In genomic region chr9:87740667-87741066, GRCm38 (mm10) we compare ENCODE assay signal across 8 mouse cellular contexts. TPM values are rescaled to one million over a fixed set of nuclear protein-coding genes. Genes with fewer than 3 reads are reported as not detected.
DNase-seq lines count a peak whose midpoint lies in the region; ATAC-seq lines count a peak whose summit lies in the region.

No protein-coding gene starts in this region.

- no peaks in the 10 kb centered on the region for H3K36me3 ChIP-seq in forebrain, embryonic 13.5 days (ENCODE audit: poor library complexity, severe bottlenecking)
- no peaks in the 10 kb centered on the region for H3K36me3 ChIP-seq in hindbrain, embryonic 11.5 days (ENCODE audit: control insufficient read depth, insufficient read depth, low read length)
- no peaks in the 10 kb centered on the region for H3K36me3 ChIP-seq in limb, embryonic 13.5 days
- no peaks in the 10 kb centered on the region for H3K36me3 ChIP-seq in midbrain, embryonic 16.5 days (ENCODE audit: control insufficient read depth, insufficient read depth, low read length)

- H3K4me2 ChIP-seq in forebrain, embryonic 13.5 days = peak overlapping the region; percentile 48
- peak overlapping the region; percentile 38; the same call in 1 of the 2 replicates for H3K4me2 ChIP-seq in hindbrain, embryonic 11.5 days (replicated peaks; ENCODE audit: low read depth, low read length)
- H3K4me2 ChIP-seq in limb, embryonic 13.5 days (replicated peaks) = peak overlapping the region; percentile 75
- H3K4me2 ChIP-seq in midbrain, embryonic 16.5 days (ENCODE audit: low read length) = peak overlapping the region; percentile 34; the same call in 1 of the 2 replicates

- H3K9ac ChIP-seq in forebrain, embryonic 13.5 days = no peak overlapping the region
- no peak overlapping the region for H3K9ac ChIP-seq in hindbrain, embryonic 11.5 days (ENCODE audit: low read depth, low read length)
- H3K9ac ChIP-seq in limb, embryonic 13.5 days = peak overlapping the region; percentile 61; the same call in 1 of the 2 replicates
- no peak overlapping the region for H3K9ac ChIP-seq in midbrain, embryonic 16.5 days (ENCODE audit: low read depth, low read length)

- no peak overlapping the region for H3K27ac ChIP-seq in forebrain, embryonic 13.5 days
- H3K27ac ChIP-seq in hindbrain, embryonic 11.5 days (ENCODE audit: low read depth, low read length) = no peak overlapping the region
- H3K27ac ChIP-seq in limb, embryonic 13.5 days = no peak overlapping the region; the same call in 1 of the 2 replicates
- H3K27ac ChIP-seq in midbrain, embryonic 16.5 days (ENCODE audit: low read length) = no peak overlapping the region

- peak overlapping the region; percentile 25 for H3K4me3 ChIP-seq in forebrain, embryonic 13.5 days
- no peak overlapping the region for H3K4me3 ChIP-seq in hindbrain, embryonic 11.5 days (ENCODE audit: low read depth, low read length)
- peak overlapping the region; percentile 43; the same call in 1 of the 2 replicates for H3K4me3 ChIP-seq in limb, embryonic 13.5 days
- no peak overlapping the region; the same call in 1 of the 2 replicates for H3K4me3 ChIP-seq in midbrain, embryonic 16.5 days (ENCODE audit: low read depth, low read length)

- H3K4me1 ChIP-seq in forebrain, embryonic 13.5 days = peaks cover 14% of the 10 kb centered on the region
- H3K4me1 ChIP-seq in hindbrain, embryonic 11.5 days (replicated peaks; ENCODE audit: control insufficient read depth, insufficient read depth, low read length) = peaks cover 7% of the 10 kb centered on the region
- H3K4me1 ChIP-seq in limb, embryonic 13.5 days = peaks cover 48% of the 10 kb centered on the region
- H3K4me1 ChIP-seq in midbrain, embryonic 16.5 days (ENCODE audit: control insufficient read depth, insufficient read depth, low read length) = peaks cover 4% of the 10 kb centered on the region; the same call in 1 of the 2 replicates

- WGBS in forebrain, embryonic 13.5 days = under 1% methylated on average over 10 of the region's 11 CpGs
- WGBS in hindbrain, embryonic 11.5 days = 1% methylated on average over 11 of the region's 11 CpGs
- WGBS in limb, embryonic 13.5 days = 6% methylated on average over 11 of the region's 11 CpGs
- WGBS in midbrain, embryonic 16.5 days = 3% methylated on average over 11 of the region's 11 CpGs

- peak; percentile 87 for ATAC-seq in forebrain, embryonic 13.5 days
- ATAC-seq in hindbrain, embryonic 11.5 days (ENCODE audit: low FRiP score) = peak; percentile 80
- ATAC-seq in limb, embryonic 13.5 days (ENCODE audit: low FRiP score, low read depth) = peak; percentile 60
- ATAC-seq in midbrain, embryonic 16.5 days = peak; percentile 66
- ATAC-seq in erythroid progenitor cell, adult 5-6 weeks (replicated peaks; ENCODE audit: low FRiP score, poor library complexity, severe bottlenecking) = no peak

- peak; percentile 35 for DNase-seq in layer of hippocampus, adult 11-12 months (ENCODE audit: low spot score)
- DNase-seq in layer of hippocampus, postnatal 14 days (ENCODE audit: low spot score in 2 of 2) = no peak
- peak; percentile 75 for DNase-seq in adrenal gland, postnatal 14 days
- DNase-seq in hindbrain, embryonic 11.5 days (ENCODE audit: low spot score) = peak; percentile 84

- no peaks in the 10 kb centered on the region for H3K9me3 ChIP-seq in forebrain, embryonic 13.5 days (replicated peaks)
- no peaks in the 10 kb centered on the region for H3K9me3 ChIP-seq in hindbrain, embryonic 11.5 days (ENCODE audit: control insufficient read depth, low read length)
- no peaks in the 10 kb centered on the region for H3K9me3 ChIP-seq in limb, embryonic 13.5 days
- H3K9me3 ChIP-seq in midbrain, embryonic 16.5 days (replicated peaks; ENCODE audit: control insufficient read depth, low read length, poor library complexity, severe bottlenecking) = no peaks in the 10 kb centered on the region

- H3K27me3 ChIP-seq in forebrain, embryonic 13.5 days = peaks cover 85% of the 10 kb centered on the region
- H3K27me3 ChIP-seq in hindbrain, embryonic 11.5 days (ENCODE audit: control insufficient read depth, insufficient read depth, low read length) = peaks cover 50% of the 10 kb centered on the region
- H3K27me3 ChIP-seq in limb, embryonic 13.5 days = peaks cover 74% of the 10 kb centered on the region
- H3K27me3 ChIP-seq in midbrain, embryonic 16.5 days (ENCODE audit: control insufficient read depth, insufficient read depth, low read depth, low read length) = peaks cover 49% of the 10 kb centered on the region

RNA-seq across cellular contexts. Expression of gene Tbx18, which starts 9.6 kb away (rescaled TPM):
- total RNA-seq in layer of hippocampus, postnatal 14 days (2021) = 1 to 10 TPM; 2.5 to 3.6 TPM
- total RNA-seq in adrenal gland, postnatal 14 days (2021) = 3.0 and 3.3 TPM in 2 replicates
- 1.7 and 2.2 TPM in 2 replicates for polyA plus RNA-seq in forebrain, embryonic 13.5 days (2015; fragmentation: Nextera tagmentation; extraction: Ambion mirVana)
- 2.8 and 3.4 TPM in 2 replicates for polyA plus RNA-seq in hindbrain, embryonic 11.5 days (2014; fragmentation: Nextera tagmentation; extraction: Ambion mirVana)
- 21.0 and 23.3 TPM in 2 replicates for polyA plus RNA-seq in limb, embryonic 13.5 days (2015; fragmentation: Nextera tagmentation; extraction: Ambion mirVana)
- 1.3 and 2.1 TPM in 2 replicates for polyA plus RNA-seq in midbrain, embryonic 16.5 days (2015; fragmentation: Nextera tagmentation; extraction: Ambion mirVana)
- not detected in 2 replicates for total RNA-seq in erythroid progenitor cell, adult 5-6 weeks (2015; ENCODE audit: low replicate concordance)
- total RNA-seq in erythroid progenitor cell, adult 5-6 weeks (2017; ENCODE audit: low replicate concordance) = not detected in 2 replicates

Comparison
In these comparisons a context has a peak if more than half of its experiments do, and no peak if none do; other contexts are left out.
1. DNase-seq: peak in layer of hippocampus, adult 11-12 months (single experiment), adrenal gland, postnatal 14 days (single experiment) and hindbrain, embryonic 11.5 days (single experiment); none in layer of hippocampus, postnatal 14 days (0 of 2).
2. H3K4me3 ChIP-seq: peak in forebrain, embryonic 13.5 days (single experiment) and limb, embryonic 13.5 days (single experiment); none in hindbrain, embryonic 11.5 days (single experiment) and midbrain, embryonic 16.5 days (single experiment).
3. Peak in every context shown above with its lines, with median percentiles within 50 percentile points of each other: H3K4me2 ChIP-seq.